Mouse (Mus musculus): ENCODE results near the gene Mul1. TPM values are rescaled to one million over a fixed set of nuclear protein-coding genes. Genes with fewer than 3 reads are reported as not detected.

The Mul1 gene
- polyA plus RNA-seq, 1 experiment = 48.9 TPM

- TF ChIP-seq GATA1 (IDR thresholded peaks at IDR 0.05; ENCODE audit: low read length) = no peak
Measured at GRCm38 (mm10) chr4:138465446-138465845, 31.0 kb downstream of the Mul1 start.

DNA sequence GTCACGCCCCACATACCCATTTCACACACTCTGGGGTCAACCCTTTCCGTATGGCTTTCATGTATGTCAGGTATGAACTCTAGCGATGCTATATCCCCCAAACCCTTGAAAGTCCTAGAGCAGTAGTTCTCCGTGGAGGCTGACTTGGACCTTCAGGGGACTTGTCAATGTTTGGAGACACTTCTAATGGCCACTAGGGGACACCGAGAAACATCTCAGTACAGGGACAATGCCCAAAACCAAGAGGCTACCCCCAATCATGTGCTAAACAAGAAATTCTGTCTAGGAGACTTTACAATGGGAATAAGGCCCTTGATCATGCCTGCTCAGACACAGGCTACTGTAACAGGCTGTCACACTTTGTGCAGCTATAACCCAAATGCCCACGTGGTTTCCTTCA is 32.2 kb downstream of the Mul1 start:
- TF ChIP-seq GATA1 (IDR thresholded peaks at IDR 0.05; ENCODE audit: low read length) = no peak

GRCm38 (mm10) chr4:138467451-138467850 is 33.0 kb downstream of the Mul1 start:
- TF ChIP-seq GATA1 (IDR thresholded peaks at IDR 0.05; ENCODE audit: low read length) = no peak

DNA sequence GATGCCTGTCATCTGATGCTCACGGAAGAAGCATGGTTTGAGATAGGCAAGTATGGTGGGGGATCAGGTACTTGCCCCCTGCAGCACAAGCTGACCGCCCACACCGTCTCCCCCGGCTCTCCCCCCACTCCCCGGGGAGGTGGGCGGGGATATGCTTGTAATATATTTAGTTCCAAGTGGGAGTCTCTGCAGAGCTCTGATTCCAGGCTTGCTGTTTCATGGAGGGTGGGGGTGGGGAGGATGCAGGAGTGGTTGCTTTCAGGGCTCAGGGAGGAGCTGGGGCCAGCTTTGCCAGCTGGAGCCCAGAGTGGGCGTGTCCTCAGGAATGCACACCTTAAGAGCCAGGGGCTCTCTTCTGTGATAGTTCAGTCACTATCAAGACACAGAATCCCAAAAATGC is 34.6 kb downstream of the Mul1 start:
- no peak for TF ChIP-seq GATA1 (IDR thresholded peaks at IDR 0.05; ENCODE audit: low read length)

GRCm38 (mm10) chr4:138471241-138471640 is 36.8 kb downstream of the Mul1 start:
- TF ChIP-seq GATA1 (IDR thresholded peaks at IDR 0.05; ENCODE audit: low read length) = no peak

GRCm38 (mm10) chr4:138479595-138479994 is 45.1 kb downstream of the Mul1 start:
- TF ChIP-seq GATA1 (IDR thresholded peaks at IDR 0.05; ENCODE audit: low read length) = no peak

DNA sequence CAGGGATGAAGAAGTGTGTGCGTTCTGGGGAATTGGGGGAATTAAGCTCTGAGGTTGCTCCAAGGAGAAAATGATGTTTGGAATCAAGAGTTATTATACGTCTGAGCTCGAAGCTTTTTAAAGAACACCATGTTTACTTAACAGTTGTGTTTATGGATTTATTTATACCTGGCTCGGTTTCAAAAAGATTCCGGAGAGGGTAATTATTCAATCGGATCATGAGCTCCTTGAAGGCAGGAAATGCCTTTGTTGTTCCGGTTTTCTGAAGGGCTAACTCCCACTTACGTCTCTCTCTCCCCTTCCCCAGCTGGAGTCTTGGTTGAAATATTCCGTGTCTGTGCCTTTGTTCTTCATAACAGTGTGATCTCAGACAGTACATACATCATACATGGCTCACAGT is 46.5 kb downstream of the Mul1 start:
- TF ChIP-seq GATA1 (IDR thresholded peaks at IDR 0.05; ENCODE audit: low read length) = no peak

GRCm38 (mm10) chr4:138482721-138483120 is 48.2 kb downstream of the Mul1 start:
- no peak for TF ChIP-seq GATA1 (IDR thresholded peaks at IDR 0.05; ENCODE audit: low read length)

DNA sequence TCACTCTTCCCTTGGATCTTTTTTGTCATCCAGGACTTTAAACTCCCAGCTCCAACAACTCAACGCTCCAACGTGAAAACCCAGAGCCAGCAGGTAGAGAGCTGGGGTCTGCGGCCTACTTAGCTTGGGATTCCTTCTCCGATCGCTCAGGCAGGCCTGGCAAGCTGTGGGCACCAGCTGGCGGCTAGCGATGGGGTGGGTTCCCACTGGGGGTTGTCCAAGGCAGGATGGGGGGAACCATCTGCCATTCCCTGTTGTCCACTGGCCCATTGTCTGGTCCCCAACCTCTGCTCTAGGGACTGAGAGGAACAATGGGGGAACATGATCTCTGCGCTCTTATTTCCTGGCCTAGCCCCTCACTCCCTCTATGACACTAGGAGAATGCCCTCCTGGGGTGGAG is 53.8 kb downstream of the Mul1 start:
- TF ChIP-seq GATA1 (IDR thresholded peaks at IDR 0.05; ENCODE audit: low read length) = no peak

DNA sequence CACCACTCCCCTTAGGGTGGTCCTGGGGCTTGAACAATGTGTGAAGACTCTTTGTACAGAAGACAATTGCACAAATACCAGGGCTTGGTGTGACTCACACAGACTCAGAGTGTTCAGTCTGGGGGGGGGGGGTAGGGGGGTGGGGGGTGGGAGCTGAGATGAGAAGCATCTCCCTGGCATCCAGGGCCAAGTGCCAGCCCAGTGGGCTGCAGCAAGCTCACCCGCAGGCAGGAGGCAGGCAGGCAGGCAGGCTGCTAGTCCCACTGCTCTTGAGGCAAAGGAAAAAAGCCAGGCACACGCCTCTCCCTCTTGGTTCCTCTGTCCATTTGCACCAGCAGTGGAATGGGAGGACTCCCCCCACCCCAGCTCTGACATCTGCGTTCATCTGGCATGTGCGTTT is 56.6 kb downstream of the Mul1 start:
- no peak for TF ChIP-seq GATA1 (IDR thresholded peaks at IDR 0.05; ENCODE audit: low read length)

Other genes starting within 250 kb of the Mul1 start
- gene Hp1bp3, start 218.4 kb upstream of the Mul1 start, polyA plus RNA-seq (2012) = 59.0 and 59.7 TPM in 2 replicates
- 1.1 and 1.3 TPM in 2 replicates for gene Sh2d5, start 184.3 kb upstream of the Mul1 start, polyA plus RNA-seq (2012)
- 0.05 TPM in 1 of 2 replicates, not detected in the other for gene Kif17, start 184.2 kb upstream of the Mul1 start, polyA plus RNA-seq (2012)
- gene Ddost, start 129.9 kb upstream of the Mul1 start, polyA plus RNA-seq (2012) = 95.5 and 100 TPM in 2 replicates
- gene Pink1, start 108.4 kb upstream of the Mul1 start, polyA plus RNA-seq (2012) = 21.1 and 22.5 TPM in 2 replicates
- not detected in 2 replicates for gene Cda, start 66.7 kb upstream of the Mul1 start, polyA plus RNA-seq (2012)
- not detected in 2 replicates for gene Fam43b, start 38.1 kb upstream of the Mul1 start, polyA plus RNA-seq (2012)
- gene Camk2n1, start 19.6 kb downstream of the Mul1 start, polyA plus RNA-seq (2012) = 0.05 and 0.08 TPM in 2 replicates
- not detected in 2 replicates for gene Vwa5b1, start 201.2 kb downstream of the Mul1 start, polyA plus RNA-seq (2012)

All from G1E-ER4 (cell line).